Mouse (Mus musculus): Measurements from ENCODE around the gene Dao.

Gene Dao

GRCm38 (mm10) chr5:114067982-114068381 lies 64.5 kb downstream of the Dao start:
- DNase-seq (ENCODE audit: low spot score in 2 of 2), result no peak

- DNase-seq (ENCODE audit: low spot score in 2 of 2), result no peak
Measured at GRCm38 (mm10) chr5:114070858-114071257, 67.4 kb downstream of the Dao start.

- DNase-seq (ENCODE audit: low spot score in 2 of 2), result no peak
Measured at GRCm38 (mm10) chr5:114072262-114072661, 68.8 kb downstream of the Dao start.
